Mouse (Mus musculus) heart, adult 8-10 months (tissue): ENCODE data around the gene Ovol1. TPM values are rescaled to one million over a fixed set of nuclear protein-coding genes. Genes with fewer than 3 reads are reported as not detected.

Source experiments
- DNase-seq: peaks from one replicate; pipeline ENCODE4 v3.0.0; 2022; ENCODE audit warnings: low spot score
- total RNA-seq, 4 experiments: library from RNA; stranded (reverse); gene quantifications; 2 replicates each; pipeline ENCODE4 v1.2.4; 2022

Ovol1 gene
- total RNA-seq: not detected

DNA sequence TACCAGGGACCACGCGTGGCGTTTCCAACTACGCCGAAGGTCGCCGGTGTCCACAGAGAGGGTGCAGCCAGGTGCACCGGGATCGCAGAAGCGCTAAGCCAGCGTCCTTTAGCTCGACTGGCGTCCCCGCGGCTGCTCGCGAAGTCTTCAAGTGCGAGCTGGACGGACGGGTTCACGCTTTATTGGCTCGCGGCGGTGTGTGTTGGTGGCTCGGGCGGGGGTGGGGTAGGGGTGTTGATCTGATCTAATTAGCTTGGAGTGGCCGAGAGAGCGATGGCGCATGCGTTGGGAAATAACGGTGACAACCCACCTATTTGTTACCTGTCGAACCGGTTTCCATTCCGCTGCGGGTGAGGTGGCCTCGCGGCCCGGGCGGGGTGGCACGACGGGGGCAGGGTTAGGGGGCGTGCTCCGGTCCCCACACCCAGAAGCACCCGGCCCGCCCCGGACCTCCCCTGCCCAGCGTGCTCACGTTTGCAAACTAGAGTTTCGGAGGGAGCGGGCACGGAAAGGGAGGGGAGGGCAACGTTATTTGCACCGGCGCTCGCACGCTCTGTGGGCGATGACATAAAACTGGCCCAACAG is at the start of gene Ovol1:
Gene Ovol1 (minus strand): TSS at position 190 of the 585 bp plus-strand sequence.
- no peak for DNase-seq

DNA sequence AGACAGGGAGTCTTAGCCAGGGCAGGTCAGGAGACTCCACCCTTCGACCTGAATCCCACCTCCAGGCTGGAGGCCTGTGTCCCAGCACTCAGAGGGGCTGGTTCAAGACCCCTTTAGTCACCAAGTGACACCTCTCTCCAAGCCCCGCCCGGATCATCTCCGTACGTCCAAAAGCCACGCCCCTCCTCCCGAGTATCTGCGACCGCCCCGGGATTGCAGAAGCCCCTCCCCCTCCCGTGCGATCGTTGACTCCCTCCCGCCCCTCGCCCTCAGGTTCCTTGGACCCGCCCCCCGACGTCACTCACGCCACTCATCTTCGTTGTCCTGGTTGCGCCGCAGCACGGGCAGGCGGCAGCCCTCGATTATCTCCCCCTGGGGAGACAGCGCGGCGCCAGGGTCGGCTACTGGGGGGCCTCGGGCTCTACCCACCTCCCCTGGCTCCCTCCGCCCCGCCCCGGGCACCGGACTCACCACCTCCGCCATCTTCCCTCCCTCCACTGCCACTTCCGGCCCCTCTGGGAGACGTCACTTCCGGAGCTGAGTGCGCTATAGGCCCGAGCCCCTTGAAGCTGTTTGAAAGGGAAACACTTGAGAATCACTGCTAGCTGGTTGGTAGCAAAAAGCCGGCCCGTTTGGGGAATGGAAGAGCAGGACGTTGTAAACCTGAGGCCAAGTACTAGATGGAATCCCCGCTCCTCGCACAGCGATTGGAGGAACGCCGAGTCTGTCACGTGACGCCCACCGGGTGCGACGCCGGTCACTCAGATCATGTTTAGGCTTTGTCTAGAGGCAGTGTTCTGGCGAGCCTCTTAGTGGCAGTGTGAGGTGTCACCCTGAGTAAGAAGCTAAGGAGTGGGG is 49.3 kb upstream of the Ovol1 start, which contains the start of gene Kat5:
Gene Kat5 (minus strand): TSS at position 691 of the 858 bp plus-strand sequence.
- DNase-seq: peak; percentile 93

DNA sequence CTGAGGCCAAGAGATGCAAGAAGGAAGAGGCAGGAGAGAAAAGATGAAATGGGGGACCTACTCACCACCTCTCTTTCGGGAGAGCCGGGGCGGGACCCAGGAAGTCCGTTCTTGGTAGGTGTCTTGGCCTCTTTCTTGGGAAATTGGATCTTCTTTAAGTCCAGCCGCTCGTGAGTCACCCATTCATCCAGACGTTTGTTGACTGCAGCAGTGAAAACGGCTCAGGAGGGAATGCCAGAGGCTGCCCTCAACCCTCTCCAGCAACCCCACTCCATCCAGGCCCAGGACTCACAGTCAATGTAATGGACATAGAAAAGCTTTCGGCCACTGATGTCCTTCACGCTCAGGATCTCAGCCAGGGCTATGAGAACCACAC is 48.7 kb upstream of the Ovol1 start:
- DNase-seq: no peak

DNA sequence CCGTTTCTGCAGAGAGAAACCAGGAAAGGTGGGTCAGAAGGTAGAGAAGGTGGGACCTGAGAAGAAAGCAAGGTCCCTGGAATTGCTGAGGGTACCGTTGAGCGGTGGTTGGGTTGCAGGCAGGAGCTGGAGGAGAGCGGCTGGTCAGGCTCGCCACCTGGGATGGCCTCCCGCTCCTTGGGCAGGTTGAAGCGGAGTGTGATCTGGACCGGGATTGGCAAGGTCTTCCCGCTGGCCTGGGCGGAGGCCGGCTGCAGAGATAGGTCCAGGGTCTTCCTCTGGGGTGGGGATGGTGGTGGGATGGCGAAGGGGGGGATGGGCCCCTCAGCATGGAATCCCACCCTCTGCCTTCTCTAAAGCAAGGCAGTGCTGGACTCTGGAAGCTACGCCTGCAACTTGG is 48.3 kb upstream of the Ovol1 start:
- DNase-seq: no peak

DNA sequence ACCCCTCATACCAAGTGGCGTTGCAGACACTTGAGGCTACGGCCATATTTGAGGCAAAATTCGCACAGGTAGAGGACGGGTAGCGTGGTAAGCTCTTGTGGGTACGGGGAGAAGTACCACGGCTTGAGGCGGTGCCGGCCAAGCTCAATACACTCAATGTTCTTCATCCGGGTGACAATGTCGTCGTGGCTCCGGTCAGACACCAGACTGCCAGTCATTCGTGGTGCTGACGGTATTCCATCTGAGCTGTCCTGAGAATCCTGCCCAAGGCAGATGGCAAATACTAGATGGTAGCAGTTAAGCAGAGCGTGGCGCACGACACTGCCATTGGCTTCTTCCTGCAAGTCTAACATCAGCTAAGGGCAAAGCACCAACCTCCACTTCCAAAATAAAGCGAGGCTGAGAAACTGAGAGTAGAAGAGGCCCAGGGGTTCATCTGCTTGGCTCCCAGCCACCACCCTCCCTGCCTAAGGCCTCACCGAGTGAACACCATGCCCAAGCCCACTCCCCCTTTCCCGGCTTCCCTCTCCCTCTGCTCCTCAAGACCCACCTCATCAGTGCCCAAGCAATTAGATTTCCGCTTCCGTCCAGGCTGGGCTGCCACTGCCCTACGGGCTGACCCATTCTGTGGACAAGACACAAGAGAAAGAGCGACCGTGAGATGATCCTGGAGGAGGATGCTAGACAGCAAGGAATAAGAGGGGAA is 47.4 kb upstream of the Ovol1 start:
- DNase-seq: no peak

DNA sequence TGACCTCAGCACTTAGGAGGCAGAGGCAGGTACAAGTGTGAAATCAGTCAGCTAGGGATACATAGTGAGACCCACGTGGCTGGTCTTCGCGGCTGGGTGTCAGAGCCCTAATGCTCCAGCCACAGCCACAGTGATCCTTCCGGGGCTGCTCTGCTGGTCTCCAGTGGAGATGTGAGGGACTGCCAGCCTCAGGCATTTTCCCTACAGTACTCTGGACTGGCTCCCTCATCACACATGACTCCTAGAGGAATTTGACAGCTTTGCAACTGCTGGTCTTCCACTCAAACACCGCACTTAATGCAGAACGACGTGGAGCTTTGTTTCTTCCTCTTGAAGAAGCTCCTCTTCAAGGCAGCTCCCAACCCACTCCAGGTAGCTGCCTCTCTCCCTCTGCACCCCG is 45.8 kb upstream of the Ovol1 start:
- no peak for DNase-seq

DNA sequence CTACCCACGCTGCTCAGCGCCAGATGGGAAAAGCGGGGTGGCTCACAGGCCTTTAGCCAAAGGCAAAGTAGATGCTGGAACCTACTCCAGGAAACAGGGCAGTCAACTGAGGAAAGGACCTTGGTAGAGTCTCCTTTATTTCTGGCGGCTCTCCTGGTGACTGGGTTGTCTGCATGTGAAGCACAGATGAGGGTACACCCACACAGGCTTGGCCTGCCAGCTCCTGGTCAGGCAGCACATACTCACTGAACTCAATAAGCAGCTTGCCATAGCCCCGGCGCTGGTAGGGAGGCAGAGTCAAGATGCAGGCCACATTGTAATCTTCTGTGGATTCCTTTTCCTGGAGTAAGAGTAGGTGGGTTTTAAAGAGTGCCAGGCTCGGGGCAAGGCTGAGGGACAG is 44.7 kb upstream of the Ovol1 start:
- DNase-seq: no peak

DNA sequence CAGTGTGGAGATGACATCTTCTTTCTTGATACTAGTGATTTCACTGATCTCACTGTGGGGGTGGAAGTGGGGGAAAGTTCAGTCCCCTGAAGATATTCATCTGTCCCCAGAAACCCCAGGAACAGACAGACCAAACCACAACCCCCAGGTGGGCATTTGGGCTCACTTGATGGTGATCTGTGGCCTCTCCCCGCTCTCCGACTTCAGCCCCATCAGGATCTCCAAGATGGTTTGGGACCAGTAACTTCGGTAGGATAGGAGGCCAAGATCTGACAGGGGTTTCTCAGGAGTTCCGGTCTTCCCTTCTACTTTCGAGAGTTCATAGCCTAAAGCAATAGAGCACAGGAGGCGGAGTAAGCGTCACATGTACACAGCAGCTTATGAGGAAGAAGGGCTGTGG is 43.2 kb upstream of the Ovol1 start:
- no peak for DNase-seq

DNA sequence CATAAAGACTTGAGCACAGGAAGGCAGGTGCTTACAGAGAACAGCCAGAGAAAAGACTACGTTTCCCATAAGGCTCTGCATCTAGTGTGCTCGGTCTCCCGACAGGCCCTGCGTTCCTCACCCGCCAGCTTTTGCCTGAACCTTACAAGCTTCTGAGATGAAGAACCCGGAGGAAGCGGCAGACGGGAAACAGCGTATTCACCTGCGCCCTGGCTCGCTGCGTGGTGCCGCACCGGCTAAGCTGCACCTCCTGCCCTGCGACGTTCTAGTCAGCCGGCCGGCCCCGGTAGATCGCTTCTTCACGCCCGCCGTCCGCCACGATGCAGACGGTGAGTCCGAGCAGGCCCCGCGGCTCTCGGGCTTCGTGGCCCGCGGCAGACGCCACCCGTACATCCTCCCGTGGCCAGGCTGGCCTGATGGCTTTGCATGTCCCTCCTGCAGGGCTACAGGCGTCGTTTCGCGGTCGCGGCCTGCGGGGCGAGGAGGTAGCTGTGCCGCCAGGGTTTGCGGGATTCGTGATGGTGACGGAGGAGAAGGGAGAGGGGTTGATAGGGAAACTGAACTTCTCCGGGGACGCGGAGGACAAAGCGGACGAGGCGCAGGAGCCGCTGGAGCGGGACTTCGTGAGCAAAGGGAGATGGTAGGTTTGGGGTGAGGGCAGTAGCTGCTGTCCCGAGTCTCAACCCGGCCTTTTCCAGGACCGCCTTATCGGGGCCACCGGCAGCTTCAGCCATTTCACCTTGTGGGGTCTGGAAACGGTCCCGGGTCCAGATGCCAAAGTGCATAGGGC is 41.5 kb upstream of the Ovol1 start, which contains the start of gene Rnaseh2c:
Gene Rnaseh2c (plus strand): TSS at position 122 of the 790 bp plus-strand sequence.
- DNase-seq: peak; percentile 78

DNA sequence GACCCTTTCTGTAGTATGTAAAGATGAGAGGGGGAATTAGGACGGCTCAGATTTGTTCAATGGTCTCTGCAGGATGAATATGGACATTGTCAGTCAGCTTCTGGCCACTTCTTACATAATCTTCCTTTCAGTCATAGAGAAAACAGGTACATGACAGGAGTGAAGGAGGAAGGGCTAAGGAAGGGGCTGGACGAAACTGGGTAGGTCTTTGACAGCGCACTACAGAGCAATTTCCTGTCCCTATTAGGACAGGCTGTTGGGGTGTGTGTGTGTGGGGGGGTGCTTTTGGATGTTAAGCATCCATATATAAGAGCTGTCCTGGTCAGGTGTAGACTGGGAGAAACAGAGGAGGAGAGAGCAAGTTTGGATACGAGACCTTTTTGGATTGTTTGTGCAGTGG is 38.8 kb upstream of the Ovol1 start:
- no peak for DNase-seq

DNA sequence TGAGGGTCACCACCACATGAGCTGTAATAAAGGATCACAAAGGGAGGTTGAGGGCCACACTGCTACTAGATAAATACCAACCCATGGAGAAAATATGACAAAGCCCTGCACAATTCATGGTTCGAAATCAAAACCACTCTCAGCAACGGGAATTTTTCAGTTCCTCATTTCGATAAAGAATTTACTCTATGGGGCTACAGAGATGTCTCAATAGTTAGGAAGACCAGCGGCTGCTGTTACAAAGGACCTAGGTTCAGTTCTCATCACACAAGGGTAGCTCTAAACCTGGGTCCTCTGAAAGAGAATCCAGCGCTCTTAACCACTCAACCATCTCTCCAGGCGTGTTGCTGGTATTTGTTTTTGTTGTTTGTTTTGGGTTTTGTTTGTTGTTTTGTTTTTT is 31.4 kb upstream of the Ovol1 start:
- DNase-seq: no peak

DNA sequence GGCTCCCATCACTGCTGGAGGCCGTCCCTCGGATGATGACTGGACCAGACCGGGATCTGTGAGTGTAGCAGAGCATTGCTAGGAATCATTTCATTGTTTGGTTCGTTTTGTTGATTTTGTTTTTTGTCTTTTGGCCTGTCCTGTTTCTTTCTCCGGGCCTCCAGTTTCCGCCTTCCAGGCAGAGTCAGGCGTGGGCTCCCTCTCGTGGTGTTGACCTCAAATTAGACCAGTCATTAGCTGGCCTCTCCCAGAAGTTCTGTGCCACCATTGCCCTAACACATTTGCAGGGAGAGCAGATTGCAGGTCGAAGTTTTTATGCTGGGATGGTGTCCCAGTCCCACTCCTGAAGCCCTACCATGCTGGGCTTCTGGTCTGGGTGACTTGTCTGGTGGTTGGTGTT is 28.7 kb upstream of the Ovol1 start:
- DNase-seq: no peak

DNA sequence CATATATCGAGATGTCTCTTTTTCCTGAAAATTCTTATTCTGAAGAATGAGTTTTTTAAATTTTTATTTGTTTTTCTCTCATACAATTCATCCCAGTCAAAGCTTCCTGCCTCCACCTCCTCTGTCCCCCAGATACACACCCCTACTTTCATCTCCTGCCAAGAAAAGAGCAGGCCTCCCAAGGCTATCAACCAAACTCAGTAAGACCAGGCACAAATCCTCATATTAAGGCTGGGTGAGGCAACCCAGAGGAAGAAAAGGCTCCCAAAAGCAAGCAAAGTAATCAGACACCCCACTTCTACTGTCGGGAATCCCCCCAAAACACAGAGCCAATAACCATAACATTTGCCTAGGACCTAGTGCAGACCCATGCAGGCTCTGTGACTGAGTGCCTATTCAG is 21.5 kb upstream of the Ovol1 start:
- DNase-seq: no peak

DNA sequence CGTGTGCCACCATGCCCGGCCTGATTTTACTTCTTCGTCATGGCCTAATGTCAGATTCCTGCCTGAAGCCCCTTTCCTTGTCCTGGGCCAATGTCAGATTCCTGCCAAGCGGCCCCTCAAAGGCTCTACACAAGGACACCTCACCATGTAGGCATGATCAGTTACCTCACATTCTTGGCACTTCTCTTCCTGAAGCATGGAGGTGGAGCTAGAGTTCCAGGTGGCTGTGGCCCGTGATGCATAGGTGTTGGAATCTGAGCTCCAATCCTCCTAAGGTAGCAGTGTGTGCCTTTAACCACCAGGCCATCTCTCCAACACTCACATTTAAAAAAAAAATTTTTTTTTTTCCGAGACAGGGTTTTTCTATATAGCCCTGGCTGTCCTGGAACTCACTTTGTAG is 20.3 kb upstream of the Ovol1 start:
- no peak for DNase-seq

DNA sequence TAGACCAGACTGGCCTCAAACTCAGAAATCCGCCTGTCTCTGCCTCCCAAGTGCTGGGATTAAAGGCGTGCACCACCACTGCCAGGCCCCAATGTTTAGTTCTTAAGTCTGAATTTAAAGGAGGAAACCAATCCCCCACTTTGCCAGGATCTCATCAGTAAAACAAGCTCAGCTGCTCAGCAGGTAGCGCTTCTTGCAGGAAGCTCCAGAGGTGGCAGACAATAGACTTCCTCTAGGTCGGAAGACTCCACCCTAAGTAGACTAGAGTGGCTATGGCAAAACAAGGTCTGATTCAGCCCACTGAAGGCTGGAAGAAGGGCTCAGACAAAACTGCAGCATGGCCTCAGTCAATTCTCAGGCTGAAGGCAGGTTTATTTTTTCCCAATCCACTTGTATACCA is 19.5 kb upstream of the Ovol1 start:
- DNase-seq: no peak

DNA sequence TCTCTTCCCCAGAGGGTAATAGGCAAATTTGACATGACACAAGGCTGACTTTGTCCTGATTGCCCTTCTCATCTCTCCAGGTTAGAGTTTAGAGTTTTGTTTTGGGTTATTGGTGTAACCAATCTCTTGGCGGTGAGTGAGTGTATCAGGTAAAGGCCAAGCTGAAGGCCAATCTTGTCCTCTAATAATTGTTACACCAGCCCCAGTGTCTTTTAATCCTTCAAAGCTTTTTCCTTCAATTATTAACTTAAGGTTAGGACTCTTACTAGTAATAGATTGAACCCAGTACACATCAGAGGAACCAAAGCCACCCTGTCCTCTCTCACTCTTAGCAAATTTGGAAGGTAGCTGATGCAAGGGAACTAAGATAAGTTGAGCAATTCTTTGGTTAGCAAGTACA is 14.9 kb upstream of the Ovol1 start:
- no peak for DNase-seq

DNA sequence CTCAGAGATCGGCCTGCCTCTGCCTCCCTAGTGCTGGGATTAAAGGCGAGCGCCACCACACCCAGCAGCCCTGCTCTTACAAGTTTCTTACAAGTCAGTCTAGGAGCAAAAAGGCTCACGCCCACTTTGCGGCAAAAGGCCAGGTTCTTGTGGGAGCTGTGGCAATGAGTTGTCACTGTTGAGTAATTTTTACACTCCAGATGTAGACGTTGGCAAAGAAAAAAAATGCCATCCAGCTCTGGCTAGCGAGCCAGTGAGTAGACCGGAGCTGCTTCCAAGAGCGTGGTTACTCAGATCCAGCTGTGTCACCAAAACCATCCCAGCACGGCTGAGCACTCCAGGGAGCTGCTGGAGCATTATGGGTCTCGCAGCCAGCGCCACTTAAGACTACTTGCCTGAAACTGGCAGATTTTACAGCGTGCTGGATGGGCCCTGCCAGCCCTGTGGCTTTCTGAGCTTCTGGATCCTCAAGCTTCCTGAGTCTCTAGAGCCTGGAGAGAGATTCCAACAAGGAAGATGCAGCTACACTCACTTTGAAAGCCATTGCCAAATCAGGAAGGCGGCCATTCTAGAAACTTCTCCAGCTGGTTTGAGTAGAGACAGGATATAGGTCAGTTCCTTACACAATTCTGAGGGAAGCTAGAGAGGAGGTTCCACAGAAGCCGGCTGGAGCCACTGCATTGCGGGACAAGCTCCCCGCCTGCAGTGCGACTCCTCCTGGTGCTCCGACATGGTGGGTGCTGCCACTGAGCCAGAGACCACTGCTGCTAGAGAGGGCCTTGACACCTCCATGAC is 12.1 kb upstream of the Ovol1 start:
- peak; percentile 26 for DNase-seq

DNA sequence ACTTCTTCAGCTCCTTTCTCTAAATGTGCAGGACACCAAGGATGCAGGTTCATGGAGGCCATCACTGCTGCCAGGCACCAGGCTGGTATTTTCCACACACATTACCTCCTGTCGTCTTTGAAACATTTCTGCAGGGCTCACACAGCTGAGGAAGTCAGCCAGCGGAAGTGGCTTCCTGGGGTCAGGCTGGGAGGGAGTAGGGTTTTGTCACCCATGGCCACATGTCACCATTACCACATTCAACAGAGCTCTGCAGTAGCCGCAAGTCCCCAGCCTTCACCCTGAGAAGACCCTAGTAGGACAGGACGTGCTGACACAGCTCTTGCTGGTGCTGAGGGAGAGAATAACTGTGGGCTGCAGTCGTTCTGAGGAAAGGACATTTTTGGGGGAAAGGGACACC is 11.4 kb upstream of the Ovol1 start:
- peak; percentile 16 for DNase-seq

DNA sequence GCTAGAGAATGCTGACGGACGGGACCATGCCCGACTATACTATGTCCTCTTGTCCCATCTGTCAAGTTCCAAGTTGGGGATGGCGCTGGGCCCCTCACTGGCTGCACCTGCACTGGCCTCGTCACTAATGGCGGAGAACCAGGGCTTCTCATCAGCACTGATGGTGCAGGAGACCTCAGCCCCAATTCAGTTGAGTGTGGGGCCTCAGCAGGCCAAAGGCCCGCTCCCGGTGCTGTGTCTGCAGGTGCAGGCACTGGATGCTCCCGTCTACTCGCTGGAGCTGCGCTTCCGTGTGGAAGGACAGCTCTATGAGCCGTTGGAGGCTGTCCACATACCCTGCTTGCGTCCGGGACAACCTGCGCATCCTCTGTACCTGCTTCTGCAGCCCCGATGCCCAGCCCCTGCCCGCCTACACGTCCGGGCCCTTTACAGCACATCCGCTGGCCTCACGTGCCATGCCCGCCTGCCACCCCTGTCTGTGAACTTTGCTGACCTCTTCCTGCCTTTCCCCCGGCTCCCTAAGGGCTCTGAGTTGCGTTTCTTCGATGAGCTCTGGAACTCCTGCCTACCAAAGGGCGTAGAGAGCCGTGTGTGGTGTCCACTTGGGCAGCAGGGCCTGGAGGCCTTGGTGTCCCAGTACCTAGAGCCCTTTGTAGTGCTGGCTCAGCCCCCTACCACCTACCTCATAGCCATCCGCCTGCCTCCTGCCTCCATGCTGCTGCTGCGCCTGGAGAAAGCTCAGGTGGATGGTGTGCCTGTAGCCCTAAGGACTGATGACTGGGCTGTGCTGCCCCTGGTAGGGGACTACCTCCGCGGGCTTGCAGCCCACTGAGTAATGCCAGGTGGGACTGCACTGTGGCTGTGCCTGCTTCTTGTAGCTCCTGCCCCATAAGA is 10.2 kb upstream of the Ovol1 start:
- DNase-seq: no peak

DNA sequence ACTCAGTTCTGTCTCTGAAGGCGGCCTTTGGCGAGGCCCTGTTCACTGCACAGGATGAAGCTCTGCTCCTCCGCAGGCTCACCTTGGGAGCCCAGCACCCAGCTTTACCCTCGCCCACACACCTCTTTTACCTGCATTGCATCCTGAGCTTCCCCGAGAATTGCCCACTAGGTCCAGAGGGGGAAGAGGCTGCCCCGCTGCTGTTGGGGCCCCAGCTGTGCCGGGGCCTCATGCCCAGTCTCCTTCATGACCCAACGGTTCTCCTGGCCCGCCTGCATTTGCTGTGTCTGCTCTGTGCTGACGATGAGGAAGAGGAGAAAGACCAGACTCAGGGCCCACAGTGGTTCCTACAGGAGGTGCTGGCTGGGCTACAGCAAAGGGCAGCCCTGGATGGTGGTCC is 9.1 kb upstream of the Ovol1 start:
- no peak for DNase-seq
